Mouse (Mus musculus) liver, embryonic 12.5 days (tissue): ENCODE data around the gene Spo11. TPM values are rescaled to one million over a fixed set of nuclear protein-coding genes. Genes with fewer than 3 reads are reported as not detected.

Source experiments
- ATAC-seq: fragments of 200-750 bp; cut with Nextera tagmentation; 2 replicates; pipeline ENCODE4 v1.8.0; 2017; ENCODE audit warnings: moderate number of reproducible peaks, mild to moderate bottlenecking, moderate library complexity
- H3K27ac ChIP-seq: fragments of 300-500 bp; sonication (generic); 2 replicates; pipeline ENCODE4 v1.5.1; 2016; ENCODE audit warnings: mild to moderate bottlenecking
- H3K27me3 ChIP-seq: fragments of 300-500 bp; sonication (generic); replicated peaks from 2 replicates; pipeline ENCODE4 v1.6.1; 2016; ENCODE audit warnings: mild to moderate bottlenecking, moderate library complexity
- H3K36me3 ChIP-seq: fragments of 300-500 bp; sonication (generic); 2 replicates; pipeline ENCODE4 v1.6.1; 2016; ENCODE audit warnings: mild to moderate bottlenecking, moderate library complexity
- H3K4me1 ChIP-seq: fragments of 300-500 bp; sonication (generic); 2 replicates; pipeline ENCODE4 v1.6.1; 2016
- H3K4me2 ChIP-seq: fragments of 300-500 bp; sonication (generic); 2 replicates; pipeline ENCODE4 v1.6.1; 2016; ENCODE audit warnings: mild to moderate bottlenecking, moderate library complexity
- H3K4me3 ChIP-seq: fragments of 300-500 bp; sonication (generic); 2 replicates; pipeline ENCODE4 v1.5.1; 2016; ENCODE audit warnings: mild to moderate bottlenecking, moderate library complexity
- H3K9ac ChIP-seq: fragments of 300-500 bp; sonication (generic); 2 replicates; pipeline ENCODE4 v1.6.1; 2016; ENCODE audit warnings: mild to moderate bottlenecking, moderate library complexity
- H3K9me3 ChIP-seq: fragments of 300-500 bp; sonication (generic); replicated peaks from 2 replicates; pipeline ENCODE4 v1.6.1; 2016; ENCODE audit warnings: mild to moderate bottlenecking, moderate library complexity
- WGBS: fragments of 180-500 bp; shearing (Covaris S2); methylation state at CpG from one replicate; pipeline ENCODE4 v1.1.7; 2016; ENCODE audit not compliant: insufficient replicate concordance; 5-methylcytosine and 5-hydroxymethylcytosine counted together
- polyA plus RNA-seq: library from polyadenylated mRNA; unstranded; fragments of >200 nt; fragmentation: Nextera tagmentation; extraction: Ambion mirVana; gene quantifications from 2 replicates; pipeline ENCODE4 v1.2.1, GENCODE M21; 2016

The Spo11 gene
- polyA plus RNA-seq, 1 experiment from 2014 or later = 0.10 TPM

GRCm38 (mm10) chr2:172938761-172939638, 38.5 kb upstream of the Spo11 start:
- H3K27me3 ChIP-seq = peaks cover 99% of the 10 kb centered on the region
- ATAC-seq = peak; percentile 40; the same call in 1 of the 2 replicates
- no peaks in the 10 kb centered on the region for H3K9me3 ChIP-seq
- H3K36me3 ChIP-seq = no peaks in the 10 kb centered on the region
- H3K9ac ChIP-seq = no peak overlapping the region
- H3K4me1 ChIP-seq = peaks cover 28% of the 10 kb centered on the region
- peak overlapping the region; percentile 67 for H3K4me2 ChIP-seq
- peak overlapping the region; percentile 49 for H3K4me3 ChIP-seq
- 0 out of 2 replicates have a peak overlapping the region, but pooled peaks have one; percentile 14 for H3K27ac ChIP-seq
- 2% methylated on average over 57 of the region's 57 CpGs for WGBS

GRCm38 (mm10) chr2:172939639-172940002, 37.9 kb upstream of the Spo11 start:
- 4% methylated on average over 26 of the region's 26 CpGs for WGBS
- Histone ChIP-seq H3K27ac (peak overlapping the region; percentile 64; the same call in 1 of the 2 replicates), H3K4me1 (peaks cover 24% of the 10 kb centered on the region; the same call in 1 of the 2 replicates), H3K9ac (no peak overlapping the region), H3K27me3 (peaks cover 97% of the 10 kb centered on the region), H3K9me3 (no peaks in the 10 kb centered on the region), H3K4me2 (peak overlapping the region; percentile 67), H3K4me3 (peak overlapping the region; percentile 49), H3K36me3 (no peaks in the 10 kb centered on the region)
- no peak for ATAC-seq

- Histone ChIP-seq H3K27ac (peak within 1 kb of the TSS; percentile 64; the same call in 1 of the 2 replicates), H3K36me3 (no peaks in the 10 kb centered on the region), H3K9ac (0 out of 2 replicates have a peak within 1 kb of the TSS, but pooled peaks have one; percentile 7), H3K27me3 (peaks cover 97% of the 10 kb centered on the region), H3K4me3 (peak within 1 kb of the TSS; percentile 49), H3K4me2 (peak within 1 kb of the TSS; percentile 67), H3K4me1 (peaks cover 22% of the 10 kb centered on the region; the same call in 1 of the 2 replicates), H3K9me3 (no peaks in the 10 kb centered on the region)
- peak; percentile 56 for ATAC-seq
- WGBS = under 1% methylated on average over 82 of the region's 82 CpGs
These were observed 37.3 kb upstream of the Spo11 start, which contains the start of gene Bmp7 for GRCm38 (mm10) chr2:172940003-172940798. Gene Bmp7, minus strand, starts transcription at chr2:172940321.

GRCm38 (mm10) chr2:172940799-172941163, 36.7 kb upstream of the Spo11 start:
- Histone ChIP-seq H3K36me3 (no peaks in the 10 kb centered on the region), H3K4me1 (peaks cover 21% of the 10 kb centered on the region; the same call in 1 of the 2 replicates), H3K9ac (no peak overlapping the region), H3K4me2 (peak overlapping the region; percentile 67), H3K27me3 (peaks cover 92% of the 10 kb centered on the region), H3K9me3 (no peaks in the 10 kb centered on the region), H3K27ac (no peak overlapping the region), H3K4me3 (peak overlapping the region; percentile 49)
- no peak for ATAC-seq
- 4% methylated on average over 12 of the region's 13 CpGs for WGBS

DNA sequence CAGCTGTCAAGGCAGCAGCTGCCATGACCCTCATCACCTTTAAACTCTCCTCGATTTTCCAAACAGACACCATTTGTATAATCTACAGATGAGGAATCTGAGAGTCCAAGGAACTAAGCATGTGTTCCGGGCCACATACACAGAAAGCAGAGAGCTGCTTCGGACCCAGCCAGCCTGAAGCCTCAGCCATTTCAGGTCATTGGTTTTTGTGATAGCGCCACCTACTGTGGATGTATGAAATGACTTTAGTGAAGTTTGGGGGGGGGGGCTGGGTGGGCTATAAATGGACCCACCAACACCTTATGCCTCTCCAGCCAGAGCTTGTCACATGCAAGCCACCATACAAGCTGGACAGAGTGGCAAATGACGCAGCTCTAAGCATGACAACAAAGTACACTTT, 28.4 kb upstream of the Spo11 start:
- Histone ChIP-seq H3K4me1 (0 out of 2 replicates have a peak, but pooled peaks cover 5% of the 10 kb centered on the region), H3K9me3 (no peaks in the 10 kb centered on the region), H3K27me3 (peaks cover 26% of the 10 kb centered on the region), H3K27ac (no peak overlapping the region), H3K9ac (no peak overlapping the region), H3K36me3 (no peaks in the 10 kb centered on the region), H3K4me3 (no peak overlapping the region), H3K4me2 (no peak overlapping the region)
- WGBS = 32% methylated on average over 5 of the region's 5 CpGs
- ATAC-seq = no peak

DNA sequence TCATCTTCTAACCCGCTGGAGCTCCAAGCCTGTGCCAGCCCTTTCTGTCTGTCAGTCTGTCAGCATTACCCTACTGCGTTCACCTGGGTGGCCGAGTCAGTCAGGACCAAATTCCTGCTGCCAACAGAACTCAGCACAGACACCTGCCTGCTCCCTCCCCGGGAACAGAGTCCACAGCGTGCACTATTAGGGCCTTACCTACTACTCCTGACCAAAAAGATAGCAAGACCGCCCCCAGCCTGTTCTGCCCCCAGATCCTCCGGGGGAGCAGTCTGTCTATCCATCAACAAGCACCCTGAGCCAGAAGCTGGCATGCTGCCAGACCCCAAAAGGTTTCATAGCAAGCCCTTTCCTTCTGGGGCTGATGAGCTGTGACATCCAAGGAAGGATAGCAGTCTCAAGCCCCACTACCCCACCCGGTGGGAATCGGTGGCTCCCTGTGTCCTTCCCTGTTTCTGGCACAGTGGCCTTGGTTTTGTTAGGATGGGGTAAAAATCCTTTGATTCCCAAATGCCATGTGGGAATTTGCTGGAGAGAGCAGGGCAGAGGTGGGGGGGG, 27.3 kb upstream of the Spo11 start:
- Histone ChIP-seq H3K36me3 (no peaks in the 10 kb centered on the region), H3K4me3 (no peak overlapping the region), H3K9ac (no peak overlapping the region), H3K9me3 (no peaks in the 10 kb centered on the region), H3K27ac (no peak overlapping the region), H3K27me3 (peaks cover 15% of the 10 kb centered on the region), H3K4me2 (no peak overlapping the region), H3K4me1 (0 out of 2 replicates have a peak, but pooled peaks cover 5% of the 10 kb centered on the region)
- WGBS = 56% methylated on average over 9 of the region's 9 CpGs
- no peak for ATAC-seq

- H3K4me3 ChIP-seq = no peak overlapping the region
- no peak overlapping the region for H3K9ac ChIP-seq
- H3K27me3 ChIP-seq = peaks cover 14% of the 10 kb centered on the region; the same call in 1 of the 2 replicates
- 0 out of 2 replicates have a peak, but pooled peaks cover 5% of the 10 kb centered on the region for H3K4me1 ChIP-seq
- no peaks in the 10 kb centered on the region for H3K9me3 ChIP-seq
- no peak; the same call in 1 of the 2 replicates for ATAC-seq
- WGBS = 29% methylated on average over 11 of the region's 11 CpGs
- H3K4me2 ChIP-seq = no peak overlapping the region
- no peaks in the 10 kb centered on the region for H3K36me3 ChIP-seq
- H3K27ac ChIP-seq = no peak overlapping the region
These were observed 26.8 kb upstream of the Spo11 start for GRCm38 (mm10) chr2:172950722-172951121.

GRCm38 (mm10) chr2:172951976-172952375, 25.5 kb upstream of the Spo11 start:
- H3K36me3 ChIP-seq = no peaks in the 10 kb centered on the region
- no peak overlapping the region for H3K4me2 ChIP-seq
- WGBS = 59% methylated on average over 2 of the region's 2 CpGs
- H3K9ac ChIP-seq = no peak overlapping the region
- no peak overlapping the region for H3K4me3 ChIP-seq
- no peaks in the 10 kb centered on the region for H3K9me3 ChIP-seq
- H3K4me1 ChIP-seq = 0 out of 2 replicates have a peak, but pooled peaks cover 5% of the 10 kb centered on the region
- no peak overlapping the region for H3K27ac ChIP-seq
- H3K27me3 ChIP-seq = peaks cover 14% of the 10 kb centered on the region; the same call in 1 of the 2 replicates
- no peak for ATAC-seq

DNA sequence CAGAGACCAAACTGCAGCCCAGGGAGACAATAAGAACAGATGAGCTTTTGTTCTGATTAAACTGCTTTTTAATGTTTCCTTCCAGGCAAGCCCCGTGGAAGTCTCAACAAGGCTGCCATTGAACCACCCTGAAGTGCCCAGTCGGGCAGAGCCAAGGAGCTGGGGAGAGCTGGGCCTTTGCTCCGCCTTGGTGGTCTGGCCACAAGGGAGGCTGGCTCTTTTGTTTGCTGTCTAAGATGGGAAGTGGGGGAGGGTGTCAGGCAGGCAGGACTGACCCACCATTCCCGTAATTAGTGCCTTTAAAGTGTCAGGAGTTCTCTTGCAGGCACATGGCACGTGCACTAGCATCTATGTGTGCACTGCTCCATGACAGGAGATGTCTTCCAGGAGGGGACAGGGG, 18.9 kb upstream of the Spo11 start:
- 23% methylated on average over 5 of the region's 5 CpGs for WGBS
- no peak for ATAC-seq
- no peak overlapping the region for H3K27ac ChIP-seq

GRCm38 (mm10) chr2:172959006-172959768, 18.3 kb upstream of the Spo11 start:
- no peak overlapping the region for H3K4me3 ChIP-seq
- WGBS = 53% methylated on average over 13 of the region's 13 CpGs
- no peak overlapping the region for H3K27ac ChIP-seq
- H3K27me3 ChIP-seq = no peaks in the 10 kb centered on the region
- no peak for ATAC-seq
- no peaks in the 10 kb centered on the region for H3K36me3 ChIP-seq
- 0 out of 2 replicates have a peak, but pooled peaks cover 5% of the 10 kb centered on the region for H3K9me3 ChIP-seq
- no peaks in the 10 kb centered on the region for H3K4me1 ChIP-seq
- no peak overlapping the region for H3K4me2 ChIP-seq
- no peak overlapping the region for H3K9ac ChIP-seq

More for the DNA sequence above, 18.9 kb upstream of the Spo11 start:
- H3K9me3 ChIP-seq = 0 out of 2 replicates have a peak, but pooled peaks cover 5% of the 10 kb centered on the region
- H3K36me3 ChIP-seq = no peaks in the 10 kb centered on the region
- no peaks in the 10 kb centered on the region for H3K27me3 ChIP-seq
- H3K4me1 ChIP-seq = no peaks in the 10 kb centered on the region
- H3K9ac ChIP-seq = no peak overlapping the region
- H3K4me2 ChIP-seq = no peak overlapping the region
- no peak overlapping the region for H3K4me3 ChIP-seq

- Histone ChIP-seq H3K27ac (no peak overlapping the region), H3K4me2 (no peak overlapping the region), H3K9me3 (0 out of 2 replicates have a peak, but pooled peaks cover 5% of the 10 kb centered on the region), H3K4me1 (no peaks in the 10 kb centered on the region), H3K9ac (no peak overlapping the region), H3K4me3 (no peak overlapping the region), H3K36me3 (no peaks in the 10 kb centered on the region), H3K27me3 (no peaks in the 10 kb centered on the region)
- WGBS = 54% methylated on average over 3 of the region's 3 CpGs
- ATAC-seq = no peak
These were observed 17.1 kb upstream of the Spo11 start for GRCm38 (mm10) chr2:172960350-172960749.
